Mouse (Mus musculus) spleen, adult 2 months (tissue): ENCODE data around the gene Angel1.

ENCODE experiments used
- CTCF ChIP-seq: fragments of 200-500 bp; IDR thresholded peaks from 2 replicates; pipeline ENCODE4 v1.5.1; 2011; ENCODE audit warnings: mild to moderate bottlenecking, inconsistent platforms; ENCODE audit not compliant: insufficient read depth, insufficient read length, insufficient replicate concordance; ENCODE audit errors: extremely low read depth
- POLR2A ChIP-seq: fragments of 200-500 bp; IDR thresholded peaks from 2 replicates; pipeline ENCODE4 v1.6.1; 2011; ENCODE audit warnings: low read depth, low read length, inconsistent platforms

- no peak for TF ChIP-seq POLR2A
- TF ChIP-seq CTCF, result no peak
Measured at GRCm38 (mm10) chr12:86651301-86651860, 74.9 kb downstream of the Angel1 start.
